Mouse (Mus musculus) spleen, postnatal 10 days (tissue): Measurements from ENCODE around the gene Ing1.

Experiments
- DNase-seq, 2 experiments: peaks; one replicate each; pipeline ENCODE4 v3.0.0; 2021 to 2022; ENCODE audit warnings: low spot score in 2 of 2

The Ing1 gene

DNA sequence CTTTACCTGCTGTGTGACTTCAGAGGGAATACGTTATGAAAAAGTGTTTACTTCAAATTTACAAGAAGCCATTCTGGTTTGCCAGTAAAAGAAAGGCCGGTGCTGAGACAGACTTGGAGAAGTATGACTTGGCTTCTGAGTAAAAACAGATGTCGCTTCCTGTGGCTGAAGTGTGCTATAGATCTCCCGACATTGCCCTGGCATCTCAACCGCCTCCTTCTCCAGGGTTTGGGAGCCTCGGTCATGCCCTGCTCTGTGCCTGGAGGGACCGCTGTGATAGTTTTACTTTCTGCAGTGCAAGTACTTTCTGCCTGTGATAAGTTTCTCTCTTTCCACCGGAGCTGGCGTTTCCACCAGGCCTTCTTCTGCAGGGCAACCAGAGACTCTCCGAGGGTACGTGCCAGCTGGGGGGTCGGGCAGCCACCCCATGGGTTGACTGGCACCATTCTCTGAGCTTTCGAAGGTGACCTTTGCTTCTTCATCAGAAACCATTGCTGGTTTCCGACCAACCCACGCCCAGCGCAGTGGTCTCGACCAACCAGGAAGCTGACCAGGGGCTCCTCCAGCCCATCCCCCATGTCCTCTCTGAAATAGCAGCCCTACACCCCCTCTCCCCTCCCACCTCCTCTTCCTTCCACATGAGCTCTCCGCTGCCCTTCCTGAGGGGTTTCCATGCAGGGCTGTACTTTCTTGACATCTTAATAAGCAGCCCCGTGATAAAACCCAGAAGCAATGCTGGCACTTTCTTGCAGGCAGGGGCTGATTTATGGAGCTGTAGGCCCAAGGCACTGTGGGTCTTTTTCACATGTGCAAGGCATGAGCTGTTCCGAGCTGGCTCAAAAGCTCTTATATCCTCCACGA lies 30.4 kb downstream of the Ing1 start:
- no peak for DNase-seq

DNA sequence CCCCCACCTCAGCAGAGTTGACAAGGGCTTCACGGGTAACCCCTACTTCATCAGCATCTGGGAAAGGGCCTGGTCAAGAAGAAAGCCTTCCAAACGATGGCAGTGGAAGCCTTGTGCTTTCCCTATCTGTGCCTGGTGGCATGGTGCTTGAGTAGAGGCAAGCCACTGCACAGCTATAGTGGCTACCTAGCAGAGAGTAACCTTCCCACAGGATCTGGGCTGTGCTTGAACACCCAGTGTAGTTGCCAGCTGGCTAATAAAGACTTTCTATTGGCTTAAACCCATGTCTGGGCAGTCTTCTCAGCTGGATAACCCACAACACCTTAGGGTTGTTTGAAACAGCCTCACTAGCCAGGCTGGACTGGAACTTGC lies 31.0 kb downstream of the Ing1 start:
- no peak for DNase-seq

DNA sequence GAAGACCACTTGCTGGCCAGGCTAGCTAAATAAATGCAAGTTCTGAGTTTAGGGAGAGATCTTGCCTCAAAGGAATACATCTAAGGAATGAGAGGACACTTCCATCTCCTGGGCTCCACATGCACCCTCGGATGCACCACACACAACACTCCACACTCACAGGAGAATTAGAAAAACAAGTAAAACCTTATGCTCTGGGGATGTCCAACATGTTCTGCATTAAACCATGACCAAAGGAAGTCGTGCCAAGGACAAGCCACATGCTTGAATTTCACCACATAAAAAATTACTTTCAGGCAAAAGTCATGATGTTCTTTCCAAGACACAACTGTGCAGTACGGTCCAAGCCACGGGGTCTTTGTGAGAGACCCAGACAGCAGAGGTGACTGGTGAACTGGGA lies 36.5 kb downstream of the Ing1 start:
- DNase-seq, result no peak

DNA sequence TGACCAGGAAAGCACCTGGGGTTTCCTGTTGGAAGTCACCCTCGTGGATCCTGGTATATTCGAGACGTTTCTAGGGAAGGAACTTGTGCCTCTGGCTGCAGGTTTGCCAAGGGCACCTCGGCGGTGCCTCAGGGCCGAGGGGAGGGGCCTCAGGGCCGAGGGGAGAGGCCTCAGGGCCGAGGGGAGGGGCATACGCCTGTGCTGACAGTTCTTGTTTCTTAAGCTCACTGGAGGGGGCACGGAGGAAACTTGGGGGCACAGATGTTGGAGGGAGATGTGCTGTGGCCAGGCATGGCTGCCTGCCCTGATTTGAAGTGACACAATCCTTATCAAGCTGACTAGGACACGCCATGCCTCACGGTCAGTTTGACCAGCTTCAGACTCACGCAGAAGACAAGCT lies 36.9 kb downstream of the Ing1 start:
- DNase-seq, result peak in 1 of 2 experiments; percentile 22

DNA sequence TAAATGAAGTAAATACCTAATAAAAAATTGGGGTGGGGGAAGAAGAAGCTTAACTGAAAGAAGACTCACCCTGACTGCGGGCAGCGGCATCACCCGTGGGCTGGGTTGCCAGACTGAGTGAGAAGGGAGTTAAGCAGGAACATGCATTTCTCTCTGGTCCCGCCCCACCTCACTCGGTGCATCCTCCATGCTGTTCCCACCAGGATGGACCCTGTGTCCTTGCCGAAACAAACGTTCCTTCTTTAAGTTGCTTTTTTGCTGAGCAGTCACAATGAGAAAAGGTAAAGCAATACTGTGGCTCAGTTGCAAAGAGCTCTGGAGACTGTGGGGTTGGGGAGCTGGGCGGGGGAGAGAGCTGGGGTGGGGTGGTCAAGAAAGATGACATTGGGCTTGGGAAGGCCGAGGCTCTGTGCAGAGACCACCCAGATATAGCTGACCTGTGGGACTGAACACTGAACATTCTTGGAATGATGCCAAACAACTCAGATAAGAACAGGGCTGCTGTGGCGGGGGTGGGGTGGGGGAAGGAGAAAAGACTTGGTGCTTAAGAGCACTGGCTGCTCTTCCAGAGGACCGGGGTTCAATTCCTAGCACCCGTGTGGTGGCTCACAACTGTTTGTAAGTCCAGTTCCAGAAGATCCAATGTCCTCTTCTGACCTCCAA lies 38.0 kb downstream of the Ing1 start:
- no peak for DNase-seq

DNA sequence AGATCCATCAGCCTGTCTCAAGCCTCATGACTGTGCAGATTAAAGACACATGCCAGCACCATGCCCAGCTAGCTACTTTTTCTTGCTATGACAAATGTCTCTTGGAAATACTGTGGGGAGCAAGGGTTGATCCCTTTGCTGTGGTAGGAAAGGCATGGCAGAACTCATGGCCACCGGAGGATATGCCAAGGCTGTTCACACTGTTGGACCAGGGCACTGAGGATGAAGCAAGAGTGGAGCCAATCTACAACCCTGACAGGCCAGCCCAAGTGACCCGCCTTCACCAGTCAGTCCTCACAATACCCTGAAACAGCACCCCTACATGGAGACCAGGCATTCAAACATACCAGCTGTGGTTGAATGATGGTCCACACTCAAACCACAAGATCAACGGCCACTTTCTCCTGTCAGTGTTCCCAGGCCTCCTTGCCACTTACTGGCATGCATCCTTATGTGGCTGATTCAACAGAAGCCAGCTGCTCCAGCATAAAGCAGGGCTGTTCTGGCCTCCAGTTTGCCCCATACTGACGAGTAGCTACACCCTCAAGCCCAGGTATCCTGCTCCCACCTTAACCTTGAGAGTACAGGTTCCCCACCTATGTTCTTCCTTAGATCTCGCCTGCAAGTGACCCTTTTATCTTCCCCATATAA lies 45.1 kb downstream of the Ing1 start:
- DNase-seq, result no peak

DNA sequence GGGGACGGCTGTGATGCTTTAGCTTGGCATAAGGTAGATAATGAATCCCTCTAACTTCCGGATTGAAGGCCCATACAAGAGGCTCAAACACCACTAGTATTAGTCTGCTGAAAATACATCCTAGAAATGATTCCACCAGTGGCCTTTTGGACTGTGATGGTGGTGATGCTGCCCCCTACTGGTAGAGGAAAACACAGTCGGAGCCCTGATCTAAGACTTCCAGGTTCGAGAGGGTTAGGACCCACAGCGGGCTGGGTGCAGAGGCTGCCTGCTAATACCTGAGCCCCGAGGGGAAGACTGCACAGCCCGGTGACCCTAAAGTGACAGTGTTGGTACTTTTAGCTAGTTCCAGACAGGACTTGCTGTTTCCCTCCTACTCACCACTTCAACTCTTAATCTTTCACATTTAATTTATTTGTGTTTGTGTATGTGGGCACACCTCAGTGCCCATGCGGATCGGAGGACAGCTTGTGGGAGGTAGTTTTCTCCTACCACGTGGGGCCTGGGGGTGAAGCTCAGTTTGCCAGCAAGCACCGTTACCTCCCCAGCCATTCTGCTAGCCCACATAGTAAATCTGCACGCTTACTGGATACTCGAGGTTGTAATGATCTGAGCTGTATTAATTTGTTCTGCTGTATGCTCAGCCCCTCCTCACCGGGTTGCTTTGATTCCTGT lies 46.8 kb downstream of the Ing1 start:
- DNase-seq, result peak; percentile 37 to 74

DNA sequence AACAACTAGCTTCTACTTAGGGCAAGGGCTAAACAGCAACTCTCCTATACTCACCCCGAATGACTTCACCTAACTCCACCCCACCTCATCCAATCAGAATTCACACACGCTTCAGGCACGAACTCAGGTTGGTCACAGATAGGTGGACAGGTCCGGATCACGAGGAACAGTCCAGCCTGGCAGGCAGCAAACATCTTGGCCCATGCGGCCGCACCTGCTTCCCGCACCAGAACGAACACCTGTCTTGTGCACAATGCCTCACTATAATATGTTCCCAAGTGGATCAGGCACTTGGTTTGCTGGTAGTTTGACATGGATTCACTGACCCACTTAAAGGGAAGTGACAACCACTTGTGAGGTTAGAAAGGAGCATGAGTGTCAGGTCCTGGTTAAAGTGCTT lies 53.5 kb downstream of the Ing1 start:
- no peak for DNase-seq
